Mouse (Mus musculus) E14TG2a.4 (cell line): ENCODE data around the gene Mrpl49.

ENCODE experiments used
- CTCF ChIP-seq: conservative IDR thresholded peaks from 2 replicates; pipeline ENCODE4 v1.5.1; 2014; ENCODE audit warnings: low read length
- NANOG ChIP-seq: IDR thresholded peaks from 2 replicates; pipeline ENCODE4 v1.6.1; 2014; ENCODE audit warnings: borderline replicate concordance, low read length, mixed read lengths
- POU5F1 ChIP-seq: IDR thresholded peaks from 2 replicates; pipeline ENCODE4 v1.6.1; 2014; ENCODE audit warnings: low read length, borderline replicate concordance

DNA sequence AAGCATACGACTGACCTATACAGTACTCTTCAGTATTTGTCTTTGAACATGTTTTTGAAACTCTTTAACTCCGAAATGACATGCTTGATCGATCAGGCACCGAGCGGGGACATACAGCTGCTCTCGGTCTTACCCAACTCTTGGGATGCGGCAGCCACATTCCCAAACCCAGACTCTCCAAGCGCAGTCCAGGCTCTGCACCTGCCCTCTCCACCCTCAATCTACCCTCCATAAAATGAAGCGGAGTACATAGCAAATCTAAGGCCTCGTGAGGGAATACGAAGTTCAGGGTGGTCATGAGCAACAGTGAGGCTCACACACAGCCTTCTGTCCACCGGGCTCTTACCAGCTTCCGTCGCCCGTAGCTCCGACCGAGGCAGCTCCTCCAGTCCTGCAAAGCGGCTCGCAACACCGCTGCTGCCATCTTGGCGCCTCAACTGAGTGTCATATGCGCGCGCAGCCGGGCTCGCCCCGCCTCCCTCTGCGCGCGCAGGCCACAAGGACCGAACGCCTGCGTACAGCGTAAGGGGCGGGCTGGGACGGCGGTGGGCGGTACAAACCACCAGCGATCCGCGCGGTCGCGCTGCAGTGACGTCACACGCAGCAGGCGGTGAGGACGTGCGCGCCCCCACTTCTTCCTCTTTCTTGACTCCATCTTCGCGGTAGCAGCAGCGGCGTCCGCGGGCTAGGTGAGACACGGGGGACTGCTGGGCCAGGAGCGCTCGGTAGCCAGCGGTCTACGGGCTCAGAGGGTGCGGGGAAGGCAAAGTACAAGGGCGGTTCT, at the start of gene Mrpl49, which contains the start of gene Fau:
- TF ChIP-seq CTCF (no peak), POU5F1 (no peak), NANOG (no peak)
